Mouse (Mus musculus) kidney, adult 2 months (tissue): ENCODE measurements at regions not wholly inside any gene's neighbourhood (a gene's known extent, or its start where the extent isn't known, plus 50 kb on each side); places are given as distances from the start of the nearest gene placed in this dataset.

ENCODE experiments used
- CTCF ChIP-seq: fragments of 200-500 bp; conservative IDR thresholded peaks from 2 replicates; pipeline ENCODE4 v1.5.1; 2011; ENCODE audit warnings: low read depth, mild to moderate bottlenecking, control low read depth, low read length, moderate library complexity, mixed read lengths; ENCODE audit not compliant: insufficient read depth, insufficient read length
- POLR2A ChIP-seq: fragments of 200-500 bp; IDR thresholded peaks from one replicate; pipeline ENCODE4 v1.6.1; 2011; ENCODE audit warnings: low read depth, low read length, control low read depth

DNA sequence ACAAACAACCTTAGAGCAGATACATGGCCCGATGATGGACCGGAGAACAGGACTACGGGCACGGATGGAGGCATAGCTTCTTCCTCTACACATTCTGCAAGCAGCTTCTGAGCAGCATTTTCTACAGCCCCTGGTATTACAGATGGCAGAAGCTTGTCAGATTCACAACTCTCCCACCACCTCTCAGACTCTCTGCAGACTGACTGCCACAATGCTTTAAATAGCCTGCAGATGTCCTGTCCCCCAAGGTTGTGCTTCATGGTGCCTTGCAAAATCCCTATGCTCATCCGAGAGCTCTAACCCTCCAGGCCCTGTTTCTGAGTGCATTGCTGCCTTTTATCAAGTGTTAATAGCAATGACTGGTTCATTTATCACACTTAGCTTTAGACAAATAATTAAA lies 194.3 kb upstream of the Gdi2 start:
- TF ChIP-seq CTCF (no peak), POLR2A (no peak)
